Mouse (Mus musculus) fat pad, adult 2 months (tissue): ENCODE measurements at regions not wholly inside any gene's neighbourhood (a gene's known extent, or its start where the extent isn't known, plus 50 kb on each side); places are given as distances from the start of the nearest gene placed in this dataset.

Experiments
- DNase-seq: peaks from one replicate; pipeline ENCODE4 v3.0.0-alpha.2; 2011; ENCODE audit warnings: low read depth, low spot score; ENCODE audit errors: extremely low read depth

DNA sequence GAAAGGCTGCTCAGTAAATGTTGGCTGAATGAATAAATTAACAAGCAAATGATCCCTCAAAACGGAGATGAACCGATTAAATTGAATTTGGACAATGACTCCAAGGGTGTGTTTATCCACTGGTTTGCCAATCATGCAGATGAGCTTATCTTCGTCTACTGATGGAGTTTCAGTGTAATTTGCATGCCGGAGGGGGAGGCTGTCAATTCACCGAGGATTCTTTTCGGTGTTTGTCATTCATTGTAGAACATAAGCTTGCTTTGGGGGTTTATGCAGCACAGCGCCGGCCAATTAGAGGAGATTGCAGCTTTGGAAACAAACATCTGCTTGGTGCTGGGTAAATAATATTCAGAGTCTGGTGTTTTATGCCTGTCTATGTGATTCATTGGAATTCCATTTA, 132.7 kb downstream of the Otoa start:
- DNase-seq: no peak

DNA sequence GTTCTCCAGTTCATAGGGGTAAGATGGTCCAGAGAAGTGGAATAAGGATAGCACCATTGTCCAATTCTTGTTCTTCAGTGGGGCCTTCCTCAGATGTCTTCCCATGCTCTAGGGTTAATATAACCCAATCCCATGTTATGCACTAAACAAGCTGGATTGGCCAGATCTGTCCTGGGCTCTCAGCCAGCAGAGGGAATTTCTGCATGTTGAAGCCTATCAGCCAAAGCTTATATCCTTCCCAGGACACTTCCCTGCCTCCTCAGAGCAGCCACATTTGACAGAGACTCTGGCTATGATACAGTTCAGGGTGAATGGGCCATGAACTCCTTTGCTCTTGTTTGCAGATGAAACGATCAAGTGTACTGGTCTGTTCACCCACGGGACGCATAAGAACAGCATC, 133.6 kb downstream of the Otoa start:
- peak; percentile 18 for DNase-seq

DNA sequence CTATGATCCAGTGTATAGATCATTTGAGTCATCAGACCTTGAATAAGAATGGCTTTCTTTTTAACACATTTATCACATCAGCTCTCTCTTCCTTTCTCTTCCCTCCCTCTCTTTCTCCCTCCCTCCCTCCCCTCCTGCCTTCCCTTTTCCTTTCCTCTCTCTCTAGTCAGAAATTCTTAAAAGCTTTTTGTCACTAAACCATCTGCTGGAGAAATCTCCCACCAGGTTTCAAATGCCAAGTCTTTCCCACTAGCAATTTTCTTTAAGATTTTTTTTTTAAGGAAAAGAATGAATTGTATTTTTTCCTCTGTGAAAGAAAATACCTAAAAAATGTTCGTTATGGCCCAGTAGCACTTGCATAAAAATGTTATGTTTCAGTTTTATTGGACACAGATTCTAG, 134.3 kb downstream of the Otoa start:
- no peak for DNase-seq

DNA sequence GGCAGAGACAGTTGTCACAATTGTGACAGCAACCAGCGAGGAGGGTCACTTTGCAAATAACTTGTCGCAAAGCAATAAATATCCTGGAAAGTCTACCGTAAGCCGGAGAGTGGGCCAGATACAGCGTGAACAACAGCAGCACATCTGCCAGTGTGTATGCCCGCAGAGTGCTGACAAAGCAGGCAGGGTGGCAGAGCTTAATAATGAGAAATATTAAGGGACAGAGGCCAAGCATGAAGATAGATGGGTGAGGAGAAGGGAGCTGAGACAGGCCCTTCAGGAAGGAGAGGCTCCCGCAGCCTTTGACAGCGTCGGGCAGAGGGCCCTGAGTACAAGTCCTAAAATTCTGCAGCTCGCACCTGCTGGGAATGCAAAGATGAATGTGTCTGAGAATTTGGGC, 136.6 kb downstream of the Otoa start:
- DNase-seq: no peak

DNA sequence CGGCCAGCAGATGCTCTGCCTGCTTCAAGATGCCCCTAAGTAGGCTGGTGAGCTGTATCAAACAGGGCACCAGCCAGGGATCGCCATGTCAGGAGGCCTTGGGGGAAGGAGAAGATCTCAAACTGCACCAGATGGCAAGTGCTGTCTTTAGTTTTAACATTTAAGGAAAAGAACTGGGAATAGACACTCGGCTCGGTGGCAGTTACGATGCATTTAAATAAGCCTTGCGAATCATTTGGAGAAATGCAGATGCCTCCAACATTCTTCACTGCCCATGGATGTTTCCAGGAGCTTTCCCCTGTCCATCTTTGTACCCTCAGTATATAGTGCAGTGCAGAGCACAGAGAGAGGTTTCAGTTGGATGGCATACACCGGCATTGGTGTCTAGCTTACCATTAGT, 139.7 kb downstream of the Otoa start:
- no peak for DNase-seq

DNA sequence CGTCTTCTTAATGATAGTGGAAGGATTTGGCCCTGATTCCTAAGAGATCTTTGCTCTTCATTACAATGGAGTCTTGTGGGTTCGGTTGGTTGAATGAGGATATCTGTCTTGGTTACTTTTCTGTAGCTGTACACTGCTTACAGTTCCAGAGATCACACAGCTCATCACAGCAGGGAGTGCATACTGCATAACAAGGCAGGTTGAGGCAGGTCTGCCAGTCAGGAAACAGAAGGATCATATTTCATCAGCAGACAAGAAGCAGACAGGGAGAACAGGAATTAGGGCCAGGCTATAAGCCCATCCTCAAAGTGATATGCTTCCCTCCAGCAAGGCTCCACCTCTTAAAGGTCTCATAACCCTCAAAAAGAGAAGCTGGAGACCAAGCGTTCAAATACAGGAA, 150.4 kb downstream of the Otoa start:
- peak; percentile 19 for DNase-seq

DNA sequence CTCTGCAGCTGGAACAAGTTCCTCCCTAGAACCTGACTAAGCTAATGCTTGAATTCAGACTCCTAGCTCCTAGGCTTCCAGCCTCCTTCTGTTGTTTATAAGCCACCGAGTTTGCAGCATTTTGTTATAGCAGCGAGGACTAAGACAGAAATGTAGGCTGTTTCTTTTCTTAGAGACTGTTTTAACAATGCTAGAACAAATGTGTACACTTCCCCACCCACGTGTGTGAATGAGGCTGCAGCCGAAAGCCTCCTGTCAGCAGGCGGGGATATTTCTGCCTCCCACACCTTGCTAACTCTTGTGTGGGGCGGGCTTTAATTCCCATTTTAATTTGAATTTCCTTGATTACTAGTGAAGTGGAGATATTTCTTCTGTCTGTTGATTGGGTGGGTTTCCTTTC, 153.4 kb downstream of the Otoa start:
- DNase-seq: no peak

DNA sequence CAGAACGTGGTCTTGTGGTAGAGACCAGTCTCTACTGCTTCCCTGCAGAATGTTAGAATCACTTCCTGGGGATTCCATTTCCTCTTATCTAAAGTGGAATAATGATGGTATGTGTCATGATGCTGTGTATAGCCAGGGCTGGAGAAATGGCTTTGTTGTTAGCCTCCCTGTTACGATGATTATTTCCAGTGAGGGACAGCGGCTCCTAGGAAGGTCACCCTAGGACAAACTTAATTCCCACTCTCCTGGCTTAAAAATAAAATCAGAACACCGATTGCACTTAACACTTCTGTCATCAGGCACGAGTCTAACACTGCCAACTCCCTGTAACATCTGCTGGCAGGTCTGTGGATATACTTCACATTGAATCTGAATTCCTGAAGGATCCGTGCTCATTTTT, 151.9 kb upstream of the Hs3st2 start:
- DNase-seq: no peak

DNA sequence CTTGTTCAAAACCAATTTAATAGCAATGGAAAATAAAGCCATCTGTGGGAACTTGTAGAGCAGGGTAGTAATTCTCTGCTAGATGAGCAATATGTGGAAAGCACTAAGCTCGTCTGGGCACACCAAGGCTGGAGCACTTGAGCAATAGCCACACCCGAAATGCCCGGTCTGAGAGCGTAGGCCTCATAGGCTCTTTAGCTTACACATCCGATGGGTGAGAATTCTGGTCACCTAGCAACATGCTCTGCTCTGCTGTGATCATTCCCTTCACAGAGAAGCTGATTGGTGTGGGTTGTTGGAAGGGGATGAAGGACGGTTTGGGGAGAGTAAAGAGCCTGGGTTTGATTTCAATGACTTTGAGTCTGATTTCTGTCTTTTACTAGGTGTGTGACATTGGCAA, 143.8 kb upstream of the Hs3st2 start:
- DNase-seq: no peak

DNA sequence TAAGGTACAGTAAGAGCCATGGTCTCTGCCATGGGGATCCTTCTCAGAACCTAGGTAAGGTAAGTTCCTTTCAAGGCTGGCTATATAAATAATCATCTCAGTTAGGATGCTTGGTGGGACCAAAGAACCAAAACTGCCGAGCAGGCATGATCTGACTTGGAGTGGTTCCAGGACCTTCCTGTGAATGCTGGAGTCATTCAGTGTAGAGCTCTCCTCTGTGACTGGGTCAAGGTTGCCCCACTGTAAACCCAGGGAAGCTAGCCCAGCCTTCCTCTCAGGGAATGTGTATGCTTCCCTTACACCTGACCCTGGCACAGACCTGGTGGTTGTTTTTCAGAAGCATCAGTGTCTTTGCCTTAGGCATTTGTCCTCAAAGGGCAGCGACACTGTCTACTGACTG, 134.2 kb upstream of the Hs3st2 start:
- DNase-seq: no peak

DNA sequence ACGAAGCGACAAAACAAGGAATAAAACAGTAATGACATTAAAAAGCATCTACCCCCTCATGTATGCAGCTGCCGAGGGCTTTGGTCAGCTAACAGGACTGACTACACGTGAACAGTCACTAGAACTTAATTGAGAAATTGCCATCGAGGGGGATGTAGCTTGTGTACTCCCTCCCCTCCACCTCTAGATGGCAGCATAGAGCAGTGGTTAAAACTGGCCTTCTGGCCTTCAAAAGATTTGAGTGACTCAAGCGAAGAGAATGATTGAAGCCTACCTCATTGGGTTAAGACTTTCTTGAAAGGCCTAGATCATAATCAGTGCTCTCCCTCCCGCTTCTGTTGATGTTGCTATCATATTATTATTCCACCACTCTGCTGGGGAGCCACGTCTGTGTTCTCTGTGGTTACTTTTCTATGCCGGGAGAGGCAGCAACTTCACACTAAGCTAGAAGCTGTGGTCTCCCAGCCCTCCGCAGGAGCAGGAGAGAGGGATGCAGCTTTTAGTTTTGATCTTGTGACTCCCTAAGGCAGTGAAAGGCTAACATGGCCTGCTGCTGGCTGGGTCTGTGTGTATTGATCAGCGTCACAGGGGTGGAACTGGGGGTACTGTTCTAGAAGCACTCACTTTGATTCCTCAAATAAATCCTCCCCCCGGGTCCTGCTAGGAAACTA, 132.7 kb upstream of the Hs3st2 start:
- DNase-seq: no peak

DNA sequence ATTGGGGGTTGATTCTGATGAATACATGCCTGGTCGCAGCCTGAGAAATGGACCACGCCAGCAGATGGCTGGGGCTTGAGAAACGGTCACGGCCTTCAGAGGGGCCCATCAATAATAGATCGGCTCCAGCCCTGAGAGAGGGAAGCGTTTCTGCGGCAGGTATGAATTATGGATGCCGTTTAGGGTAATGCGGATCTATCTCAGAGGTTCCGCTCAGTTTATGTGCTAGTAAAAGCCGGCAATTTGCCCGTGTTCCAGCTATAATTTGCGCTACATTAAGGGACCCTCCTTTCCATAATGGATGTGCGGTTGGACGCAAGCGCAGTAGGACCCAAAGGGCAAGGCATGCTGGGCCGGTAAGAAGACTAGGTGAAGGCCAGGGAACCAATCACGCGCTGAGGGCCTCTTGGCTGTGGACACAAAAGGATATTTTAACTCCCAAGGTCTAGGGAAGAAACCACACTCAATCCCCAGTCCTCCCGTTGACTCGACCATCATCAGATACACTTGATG, 132.1 kb upstream of the Hs3st2 start:
- no peak for DNase-seq

DNA sequence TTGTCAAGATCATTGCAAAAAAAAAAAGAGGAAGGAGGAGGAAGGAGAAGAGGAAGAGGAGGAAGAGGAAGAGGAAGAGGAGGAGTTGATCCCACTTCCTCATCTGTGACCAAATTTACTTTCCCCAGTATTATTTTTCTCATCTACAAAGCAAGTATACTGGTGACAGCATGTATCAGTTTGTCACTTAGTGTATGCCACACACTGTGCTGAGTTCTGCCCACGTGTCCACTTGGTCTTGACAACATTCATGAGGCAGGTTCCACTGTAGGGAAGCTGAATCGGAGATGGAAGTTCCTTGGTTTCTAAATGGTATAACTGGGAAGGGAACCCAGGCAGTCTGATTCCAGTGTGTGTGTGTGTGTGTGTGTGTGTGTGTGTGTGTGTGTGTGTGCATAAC, 122.3 kb upstream of the Hs3st2 start:
- DNase-seq: no peak

DNA sequence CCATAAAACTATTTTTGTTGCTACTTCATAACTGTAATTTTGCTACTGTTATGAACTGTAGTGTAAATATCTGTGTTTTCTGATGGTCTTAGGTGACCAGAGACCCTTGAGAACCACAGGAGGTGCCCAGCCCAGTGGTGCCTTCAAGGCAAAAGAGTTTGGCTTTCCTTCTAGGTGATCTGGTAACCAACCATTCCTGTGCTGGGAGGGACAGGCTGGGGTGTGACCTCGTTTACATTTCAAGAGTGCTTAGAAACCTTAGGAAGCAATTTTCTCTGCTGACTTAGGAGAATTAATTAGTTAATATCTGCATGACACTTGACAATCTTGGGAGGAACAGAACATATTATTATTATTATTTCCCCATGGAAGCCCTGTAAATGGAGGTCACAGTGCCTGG, 111.1 kb upstream of the Hs3st2 start:
- no peak for DNase-seq

DNA sequence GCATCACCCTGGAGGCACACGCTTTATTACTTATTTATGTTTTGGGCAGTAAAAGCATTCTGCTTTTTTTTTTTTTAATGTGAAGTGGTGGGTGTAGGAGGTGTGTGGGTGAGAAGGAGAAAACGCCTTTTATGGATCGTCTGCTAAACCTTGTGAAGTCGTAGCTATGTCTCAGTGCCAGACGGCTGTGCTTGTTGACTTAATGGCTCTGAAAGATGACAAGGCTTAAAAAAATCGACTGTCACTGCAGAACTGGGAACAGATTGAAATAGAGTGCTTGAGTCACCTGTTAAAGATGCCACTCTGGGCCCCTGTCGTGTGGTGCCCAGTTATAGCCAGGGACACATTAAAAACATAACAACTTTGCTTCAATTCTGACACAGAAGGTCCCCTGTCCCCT, 109.5 kb upstream of the Hs3st2 start:
- no peak for DNase-seq

DNA sequence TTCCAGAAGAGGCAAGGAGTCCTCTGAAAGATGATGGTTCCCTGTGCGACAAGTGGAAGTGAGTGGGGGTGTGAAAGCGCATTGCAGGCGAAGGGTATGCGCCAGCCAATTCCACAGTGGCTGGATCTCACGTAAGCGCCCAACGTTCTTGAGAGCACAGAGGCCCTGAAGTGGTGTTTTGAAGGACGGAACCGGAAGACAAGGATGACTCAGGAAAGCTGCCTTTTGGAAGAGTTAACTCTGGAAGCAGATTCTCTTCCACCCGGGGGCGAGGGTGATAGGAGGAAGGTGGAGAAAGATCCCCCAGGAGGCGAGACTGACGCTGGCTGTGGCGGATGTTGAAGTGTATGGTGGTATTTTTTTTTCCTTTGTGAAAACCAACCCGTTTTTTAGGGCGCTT, 101.9 kb upstream of the Hs3st2 start:
- DNase-seq: no peak

DNA sequence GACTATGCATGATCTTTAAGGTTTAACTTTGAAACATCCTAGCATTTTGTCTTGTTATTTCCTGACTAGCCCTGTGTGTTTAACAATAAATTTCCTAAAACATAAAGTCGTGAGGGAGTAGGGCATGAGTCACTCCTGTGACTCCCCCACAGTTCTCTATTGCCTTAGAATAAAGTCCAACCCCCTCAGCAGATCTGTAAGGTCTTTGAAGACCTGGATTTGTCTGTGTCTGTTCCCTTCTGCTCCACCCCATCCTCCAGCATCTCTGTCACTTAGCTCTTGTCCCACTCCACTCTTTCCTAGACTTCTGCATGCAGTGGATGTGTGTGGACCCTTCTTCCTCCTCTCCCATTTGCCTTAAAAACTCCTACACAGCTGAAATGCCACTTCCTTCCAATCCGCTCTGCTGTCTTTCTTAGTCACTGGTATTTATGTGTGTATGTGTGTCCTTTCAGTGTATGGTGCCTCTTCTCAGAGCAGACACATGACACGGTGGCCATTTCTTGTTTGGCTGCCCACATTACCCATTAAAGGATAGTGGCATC, 95.4 kb upstream of the Hs3st2 start:
- no peak for DNase-seq

DNA sequence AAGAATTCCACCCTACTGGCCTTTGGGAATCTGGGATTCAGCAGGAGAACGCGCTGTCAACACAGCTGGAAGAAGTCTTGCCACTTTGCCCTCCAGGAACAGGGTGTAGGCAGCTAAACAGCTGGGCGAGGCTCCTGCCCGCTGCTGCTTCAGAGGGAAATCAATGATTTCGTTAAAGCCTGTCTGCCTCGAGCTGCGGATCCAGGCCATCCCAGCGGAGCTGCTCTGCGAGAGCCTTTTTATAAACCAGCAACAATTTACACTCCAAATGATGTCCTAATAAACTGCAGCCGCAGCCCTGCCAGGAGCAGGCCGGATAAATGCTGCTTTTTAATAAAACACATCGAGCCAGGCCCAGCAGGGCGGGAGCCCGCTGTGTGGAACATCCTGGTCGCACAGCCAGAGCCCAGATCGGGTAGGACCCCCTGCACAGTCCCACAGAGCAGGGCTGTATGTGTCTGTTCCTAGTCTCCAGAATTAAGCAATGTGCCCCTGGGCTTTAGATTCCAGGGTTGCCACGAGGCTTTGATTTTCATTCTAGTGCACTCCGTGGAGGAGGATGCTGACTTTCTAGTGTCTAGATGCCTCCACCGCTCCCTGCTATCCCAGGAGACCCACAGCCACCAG, 78.6 kb upstream of the Hs3st2 start:
- no peak for DNase-seq

DNA sequence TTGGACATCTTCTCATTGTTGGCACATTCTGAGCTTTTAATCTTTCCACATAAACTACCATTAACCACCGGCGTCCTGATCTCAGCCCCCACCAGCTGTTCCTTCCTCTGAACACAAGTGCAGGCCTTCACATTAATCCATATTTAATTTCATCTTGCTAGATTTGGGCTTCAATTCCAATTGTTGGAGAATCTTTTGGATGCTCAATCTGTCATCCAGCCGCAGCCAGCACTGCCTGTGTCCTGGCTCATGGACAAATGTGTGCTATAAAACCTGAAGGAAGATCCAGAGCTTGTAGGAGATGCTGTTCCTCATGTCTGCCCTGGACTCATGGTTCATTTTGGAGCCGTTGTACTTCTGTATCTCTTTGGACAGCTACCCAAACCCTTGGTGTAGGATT, 77.1 kb upstream of the Hs3st2 start:
- no peak for DNase-seq

DNA sequence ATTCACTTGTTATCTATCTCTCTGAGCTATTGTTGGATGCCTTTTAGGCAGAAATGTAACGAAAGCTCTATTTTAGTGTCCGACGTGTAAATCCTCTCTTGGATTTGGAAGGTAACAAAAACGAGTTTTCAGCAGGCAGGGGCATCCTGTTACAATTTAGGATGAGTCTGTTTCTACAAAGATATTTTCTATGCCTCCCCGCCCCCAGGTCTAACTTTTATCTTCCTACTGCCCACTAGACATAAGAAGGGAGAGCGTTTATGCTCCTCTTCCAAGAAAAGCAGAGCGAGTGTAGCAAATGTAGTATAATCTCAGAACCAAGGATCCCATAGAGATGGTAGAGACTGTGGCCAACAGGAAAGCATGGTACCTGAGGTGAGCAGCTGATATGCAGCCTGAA, 62.4 kb upstream of the Hs3st2 start:
- no peak for DNase-seq

DNA sequence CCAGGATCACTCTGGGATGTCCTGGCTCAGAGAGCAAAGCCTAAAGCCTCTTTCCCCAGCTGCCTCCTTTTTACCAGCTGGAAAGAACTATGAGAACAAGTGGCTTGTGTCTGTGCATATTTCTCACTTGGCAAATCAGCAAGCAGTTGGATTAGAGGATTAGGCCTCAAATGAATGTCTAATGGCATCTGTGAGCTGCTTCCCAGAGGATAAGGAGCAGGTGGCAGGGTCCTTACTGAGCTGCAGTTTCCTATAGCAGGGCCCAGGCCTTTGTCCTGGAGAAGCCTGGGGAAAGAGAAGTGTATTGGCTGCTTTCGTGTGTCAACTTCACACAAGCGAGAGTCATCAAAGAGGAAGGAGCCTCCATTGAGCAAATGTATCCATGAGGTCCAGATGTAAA, 59.1 kb upstream of the Hs3st2 start:
- no peak for DNase-seq

DNA sequence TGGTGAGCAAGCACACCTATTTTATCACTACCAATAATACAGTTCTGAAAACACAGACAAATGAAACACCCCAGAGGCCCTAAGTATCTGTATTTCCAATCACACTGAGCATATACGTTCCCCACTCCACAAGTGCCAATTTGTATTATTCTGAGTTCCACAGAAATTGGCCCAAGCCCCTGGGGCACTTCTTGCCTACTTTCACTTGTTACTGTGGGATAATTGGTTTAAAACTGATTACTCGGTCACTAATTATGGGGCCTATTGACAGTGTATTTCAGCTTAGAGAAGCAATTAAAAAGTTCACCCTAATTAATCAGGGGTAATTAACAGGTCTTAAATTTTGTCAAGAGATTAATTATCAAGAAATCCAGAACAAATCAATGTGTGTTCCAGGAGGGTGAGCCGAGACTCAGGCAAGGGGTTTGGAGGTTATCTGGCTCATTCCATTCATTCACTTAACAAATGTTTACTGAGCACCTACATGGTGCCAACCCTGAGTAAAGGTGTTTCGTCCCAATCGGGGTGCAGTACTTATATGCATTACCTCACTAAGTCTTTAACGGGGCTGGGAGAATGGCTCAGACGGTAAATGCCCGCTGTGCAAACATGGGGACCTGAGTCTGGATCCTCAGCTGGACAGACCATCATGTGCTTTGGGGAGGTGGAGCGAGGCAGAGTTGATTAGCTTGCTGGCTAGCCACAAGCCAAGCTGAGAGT, 56.1 kb upstream of the Hs3st2 start:
- DNase-seq: no peak
